Mouse (Mus musculus) embryonic facial prominence, embryonic 12.5 days (tissue): ENCODE measurements at regions not wholly inside any gene's neighbourhood (a gene's known extent, or its start where the extent isn't known, plus 50 kb on each side); places are given as distances from the start of the nearest gene placed in this dataset.
"Not testable (repeated sequence)": the region's sequence is repeated elsewhere in the genome, so short reads cannot be mapped to it uniquely, and the experiment has no call there.

Experiments used
- ATAC-seq: fragments of 200-750 bp; cut with Nextera tagmentation; 2 replicates; pipeline ENCODE4 v1.8.0; 2017; ENCODE audit not compliant: insufficient number of reproducible peaks, insufficient read depth, low FRiP score, low TSS enrichment
- H3K27ac ChIP-seq: fragments of 300-500 bp; sonication (generic); 2 replicates; pipeline ENCODE4 v1.5.1; 2016; ENCODE audit warnings: mild to moderate bottlenecking
- H3K27me3 ChIP-seq: fragments of 300-500 bp; sonication (generic); 2 replicates; pipeline ENCODE4 v1.6.1; 2016; ENCODE audit warnings: mild to moderate bottlenecking, moderate library complexity
- H3K36me3 ChIP-seq: fragments of 300-500 bp; sonication (generic); 2 replicates; pipeline ENCODE4 v1.6.1; 2016; ENCODE audit warnings: mild to moderate bottlenecking
- H3K4me1 ChIP-seq: fragments of 300-500 bp; sonication (generic); 2 replicates; pipeline ENCODE4 v1.6.1; 2016
- H3K4me2 ChIP-seq: fragments of 300-500 bp; sonication (generic); replicated peaks from 2 replicates; pipeline ENCODE4 v1.6.1; 2016; ENCODE audit warnings: mild to moderate bottlenecking, moderate library complexity
- H3K4me3 ChIP-seq: fragments of 300-500 bp; sonication (generic); 2 replicates; pipeline ENCODE4 v1.5.1; 2016; ENCODE audit warnings: mild to moderate bottlenecking
- H3K9ac ChIP-seq: fragments of 300-500 bp; sonication (generic); 2 replicates; pipeline ENCODE4 v1.6.1; 2016; ENCODE audit warnings: mild to moderate bottlenecking, moderate library complexity
- H3K9me3 ChIP-seq: fragments of 300-500 bp; sonication (generic); 2 replicates; pipeline ENCODE4 v1.6.1; 2016; ENCODE audit warnings: mild to moderate bottlenecking, moderate library complexity
- WGBS: fragments of 180-500 bp; shearing (Covaris S2); methylation state at CpG from one replicate; pipeline ENCODE4 v1.1.7; 2016; 5-methylcytosine and 5-hydroxymethylcytosine counted together

GRCm38 (mm10) chr3:6991735-6992134 lies 371.5 kb upstream of the 1700008P02Rik start:
- H3K36me3 ChIP-seq, H3K4me2 ChIP-seq, H3K4me3 ChIP-seq, H3K9me3 ChIP-seq, ATAC-seq, H3K27ac ChIP-seq, H3K4me1 ChIP-seq, H3K27me3 ChIP-seq, H3K9ac ChIP-seq: not testable (repeated sequence)
- WGBS: 77% methylated on average over 5 of the region's 5 CpGs

GRCm38 (mm10) chr3:6984918-6985317 lies 364.7 kb upstream of the 1700008P02Rik start:
- no peak for ATAC-seq

GRCm38 (mm10) chr3:6957681-6958080 lies 337.4 kb upstream of the 1700008P02Rik start:
- Histone ChIP-seq H3K4me1 (no peaks in the 10 kb centered on the region), H3K36me3 (no peaks in the 10 kb centered on the region), H3K27ac (no peak overlapping the region), H3K9me3 (no peaks in the 10 kb centered on the region), H3K4me2 (no peak overlapping the region), H3K4me3 (no peak overlapping the region), H3K27me3 (no peaks in the 10 kb centered on the region), H3K9ac (no peak overlapping the region)
- WGBS: 92% methylated on average over 7 of the region's 7 CpGs
- no peak for ATAC-seq

More at GRCm38 (mm10) chr3:6984918-6985317, 364.7 kb upstream of the 1700008P02Rik start:
- WGBS: 51% methylated on average over 4 of the region's 4 CpGs
- no peak overlapping the region for H3K4me3 ChIP-seq
- 0 out of 2 replicates have a peak overlapping the region, but pooled peaks have one; percentile 50 for H3K27ac ChIP-seq
- no peak overlapping the region for H3K4me2 ChIP-seq
- H3K27me3 ChIP-seq: no peaks in the 10 kb centered on the region
- no peak overlapping the region for H3K9ac ChIP-seq
- no peaks in the 10 kb centered on the region for H3K4me1 ChIP-seq
- H3K36me3 ChIP-seq: no peaks in the 10 kb centered on the region
- no peaks in the 10 kb centered on the region for H3K9me3 ChIP-seq

- Histone ChIP-seq H3K27me3 (no peaks in the 10 kb centered on the region), H3K36me3 (no peaks in the 10 kb centered on the region), H3K4me3 (no peak overlapping the region), H3K9ac (no peak overlapping the region), H3K4me1 (no peaks in the 10 kb centered on the region), H3K27ac (no peak overlapping the region), H3K9me3 (no peaks in the 10 kb centered on the region), H3K4me2 (no peak overlapping the region)
- 66% methylated on average over 4 of the region's 4 CpGs for WGBS
- no peak for ATAC-seq
Measured at GRCm38 (mm10) chr3:6932535-6933103, 312.4 kb upstream of the 1700008P02Rik start.

GRCm38 (mm10) chr3:6926737-6927136 lies 306.5 kb upstream of the 1700008P02Rik start:
- Histone ChIP-seq H3K27ac (no peak overlapping the region), H3K9ac (no peak overlapping the region), H3K4me2 (no peak overlapping the region), H3K4me3 (no peak overlapping the region), H3K9me3 (no peaks in the 10 kb centered on the region), H3K36me3 (no peaks in the 10 kb centered on the region), H3K27me3 (no peaks in the 10 kb centered on the region), H3K4me1 (0 out of 2 replicates have a peak, but pooled peaks cover 6% of the 10 kb centered on the region)
- ATAC-seq: no peak
- WGBS: 28% methylated on average over 1 of the region's 1 CpGs

GRCm38 (mm10) chr3:6922647-6923046 lies 302.4 kb upstream of the 1700008P02Rik start:
- ATAC-seq, H3K4me1 ChIP-seq, H3K27me3 ChIP-seq, H3K4me3 ChIP-seq, H3K4me2 ChIP-seq, H3K9ac ChIP-seq, H3K9me3 ChIP-seq, H3K27ac ChIP-seq, H3K36me3 ChIP-seq: not testable (repeated sequence)
- 73% methylated on average over 2 of the region's 2 CpGs for WGBS

- H3K9ac ChIP-seq: no peak overlapping the region
- WGBS: 47% methylated on average over 3 of the region's 3 CpGs
- H3K4me1 ChIP-seq: no peaks in the 10 kb centered on the region
- ATAC-seq: no peak
- H3K36me3 ChIP-seq: no peaks in the 10 kb centered on the region
- H3K4me2 ChIP-seq: no peak overlapping the region
- H3K27me3 ChIP-seq: no peaks in the 10 kb centered on the region
- H3K9me3 ChIP-seq: no peaks in the 10 kb centered on the region
- H3K4me3 ChIP-seq: no peak overlapping the region
- no peak overlapping the region for H3K27ac ChIP-seq
Measured at GRCm38 (mm10) chr3:6920253-6920652, 300.0 kb upstream of the 1700008P02Rik start.

- 50% methylated on average over 1 of the region's 1 CpGs for WGBS
- H3K4me3 ChIP-seq: no peak overlapping the region
- no peak overlapping the region for H3K27ac ChIP-seq
- no peak for ATAC-seq
- H3K4me2 ChIP-seq: no peak overlapping the region
- H3K9me3 ChIP-seq: no peaks in the 10 kb centered on the region
- H3K36me3 ChIP-seq: no peaks in the 10 kb centered on the region
- no peak overlapping the region for H3K9ac ChIP-seq
- H3K27me3 ChIP-seq: no peaks in the 10 kb centered on the region
- H3K4me1 ChIP-seq: no peaks in the 10 kb centered on the region
Measured at GRCm38 (mm10) chr3:6887936-6888335, 267.7 kb upstream of the 1700008P02Rik start.

GRCm38 (mm10) chr3:6887053-6887700 lies 266.9 kb upstream of the 1700008P02Rik start:
- Histone ChIP-seq H3K27ac (no peak overlapping the region), H3K36me3 (no peaks in the 10 kb centered on the region), H3K9me3 (no peaks in the 10 kb centered on the region), H3K4me1 (no peaks in the 10 kb centered on the region), H3K4me2 (no peak overlapping the region), H3K4me3 (no peak overlapping the region), H3K9ac (no peak overlapping the region), H3K27me3 (no peaks in the 10 kb centered on the region)
- no peak for ATAC-seq
- WGBS: 72% methylated on average over 7 of the region's 7 CpGs

- WGBS: 74% methylated on average over 4 of the region's 4 CpGs
- no peak for ATAC-seq
Measured at GRCm38 (mm10) chr3:6886200-6887052, 266.2 kb upstream of the 1700008P02Rik start.

GRCm38 (mm10) chr3:6883401-6883800 lies 263.2 kb upstream of the 1700008P02Rik start:
- no peaks in the 10 kb centered on the region for H3K36me3 ChIP-seq
- H3K4me1 ChIP-seq: no peaks in the 10 kb centered on the region
- no peak for ATAC-seq
- H3K27ac ChIP-seq: no peak overlapping the region
- no peak overlapping the region for H3K9ac ChIP-seq
- H3K27me3 ChIP-seq: no peaks in the 10 kb centered on the region
- WGBS: 71% methylated on average over 1 of the region's 1 CpGs
- no peak overlapping the region for H3K4me2 ChIP-seq
- no peak overlapping the region for H3K4me3 ChIP-seq
- no peaks in the 10 kb centered on the region for H3K9me3 ChIP-seq

More at GRCm38 (mm10) chr3:6886200-6887052, 266.2 kb upstream of the 1700008P02Rik start:
- H3K4me3 ChIP-seq: no peak overlapping the region
- H3K4me2 ChIP-seq: no peak overlapping the region
- no peak overlapping the region for H3K9ac ChIP-seq
- H3K36me3 ChIP-seq: no peaks in the 10 kb centered on the region
- no peaks in the 10 kb centered on the region for H3K27me3 ChIP-seq
- H3K9me3 ChIP-seq: no peaks in the 10 kb centered on the region
- no peaks in the 10 kb centered on the region for H3K4me1 ChIP-seq
- H3K27ac ChIP-seq: no peak overlapping the region

- 78% methylated on average over 5 of the region's 5 CpGs for WGBS
- no peaks in the 10 kb centered on the region for H3K4me1 ChIP-seq
- H3K36me3 ChIP-seq: no peaks in the 10 kb centered on the region
- no peak overlapping the region for H3K27ac ChIP-seq
- H3K9ac ChIP-seq: no peak overlapping the region
- ATAC-seq: no peak
- H3K9me3 ChIP-seq: no peaks in the 10 kb centered on the region
- no peaks in the 10 kb centered on the region for H3K27me3 ChIP-seq
- no peak overlapping the region for H3K4me2 ChIP-seq
- H3K4me3 ChIP-seq: no peak overlapping the region
Measured at GRCm38 (mm10) chr3:6876265-6876664, 256.0 kb upstream of the 1700008P02Rik start.
